Mouse (Mus musculus): ENCODE measurements around the gene Wbp1. TPM values are rescaled to one million over a fixed set of nuclear protein-coding genes. Genes with fewer than 3 reads are reported as not detected.
A peak's percentile ranks its signal among the peaks of the same experiment; 100 is the strongest.

Gene Wbp1
- polyA plus RNA-seq, 1 experiment from 2014 or later = 94.5 TPM

GRCm38 (mm10) chr6:83151721-83152120 is 30.4 kb upstream of the Wbp1 start:
- Histone ChIP-seq H3K4me2 (ENCODE audit: low read length) (no peak overlapping the region), H3K27ac (replicated peaks in 1 of 2; ENCODE audit: control insufficient read depth in 1 of 2, insufficient read depth in 1 of 2, low read depth in 2 of 2, low read length in 2 of 2) (no peak overlapping the region), H3K9me3 (ENCODE audit: control insufficient read depth, low read length) (no peaks in the 10 kb centered on the region), H3K27me3 (ENCODE audit: control insufficient read depth, insufficient read depth, low read length) (no peaks in the 10 kb centered on the region), H3K36me3 (ENCODE audit: control insufficient read depth, insufficient read depth, low read length) (peaks cover 53% of the 10 kb centered on the region), H3K9ac (ENCODE audit: low read length) (no peak overlapping the region), H3K4me1 (ENCODE audit: control insufficient read depth in 2 of 2, insufficient read depth in 2 of 2, low read length in 2 of 2) (peaks cover 5% of the 10 kb centered on the region in 2 experiments; a peak in 2 of 4 replicates), H3K4me3 (ENCODE audit: control insufficient read depth in 1 of 2, insufficient read depth in 1 of 2, low read depth in 1 of 2, low read length in 2 of 2) (no peak overlapping the region)
- no peak for ATAC-seq (ENCODE audit: insufficient number of reproducible peaks, insufficient read depth, low FRiP score, low read depth)
- 28% methylated on average over 8 of the region's 8 CpGs for WGBS

- Histone ChIP-seq H3K27me3 (ENCODE audit: control insufficient read depth, insufficient read depth, low read length) (no peaks in the 10 kb centered on the region), H3K4me3 (ENCODE audit: control insufficient read depth in 1 of 2, insufficient read depth in 1 of 2, low read depth in 1 of 2, low read length in 2 of 2) (no peak overlapping the region), H3K4me1 (ENCODE audit: control insufficient read depth in 2 of 2, insufficient read depth in 2 of 2, low read length in 2 of 2) (peaks cover 5 to 12% of the 10 kb centered on the region in 2 experiments; a peak in 2 of 4 replicates), H3K4me2 (ENCODE audit: low read length) (no peak overlapping the region), H3K9me3 (ENCODE audit: control insufficient read depth, low read length) (no peaks in the 10 kb centered on the region), H3K27ac (replicated peaks in 1 of 2; ENCODE audit: control insufficient read depth in 1 of 2, insufficient read depth in 1 of 2, low read depth in 2 of 2, low read length in 2 of 2) (no peak overlapping the region), H3K36me3 (ENCODE audit: control insufficient read depth, insufficient read depth, low read length) (peaks cover 50% of the 10 kb centered on the region), H3K9ac (ENCODE audit: low read length) (no peak overlapping the region)
- WGBS = 56% methylated on average over 7 of the region's 7 CpGs
- no peak for ATAC-seq (ENCODE audit: insufficient number of reproducible peaks, insufficient read depth, low FRiP score, low read depth)
Observed at GRCm38 (mm10) chr6:83147280-83147679, 25.9 kb upstream of the Wbp1 start.

- peaks cover 41% of the 10 kb centered on the region for H3K36me3 ChIP-seq (ENCODE audit: control insufficient read depth, insufficient read depth, low read length)
- no peak overlapping the region for H3K9ac ChIP-seq (ENCODE audit: low read length)
- H3K9me3 ChIP-seq (ENCODE audit: control insufficient read depth, low read length) = no peaks in the 10 kb centered on the region
- 55% methylated on average over 9 of the region's 9 CpGs for WGBS
- H3K27me3 ChIP-seq (ENCODE audit: control insufficient read depth, insufficient read depth, low read length) = no peaks in the 10 kb centered on the region
- peaks cover 14 to 16% of the 10 kb centered on the region in 2 experiments for H3K4me1 ChIP-seq (ENCODE audit: control insufficient read depth in 2 of 2, insufficient read depth in 2 of 2, low read length in 2 of 2)
- ATAC-seq (ENCODE audit: insufficient number of reproducible peaks, insufficient read depth, low FRiP score, low read depth) = no peak
- H3K27ac ChIP-seq (replicated peaks in 1 of 2; ENCODE audit: control insufficient read depth in 1 of 2, insufficient read depth in 1 of 2, low read depth in 2 of 2, low read length in 2 of 2) = peak overlapping the region; percentile 34 to 48
- H3K4me3 ChIP-seq (ENCODE audit: control insufficient read depth in 1 of 2, insufficient read depth in 1 of 2, low read depth in 1 of 2, low read length in 2 of 2) = no peak overlapping the region
- no peak overlapping the region for H3K4me2 ChIP-seq (ENCODE audit: low read length)
Observed at GRCm38 (mm10) chr6:83145805-83146204, 24.4 kb upstream of the Wbp1 start.

- H3K27ac ChIP-seq (replicated peaks in 1 of 2; ENCODE audit: control insufficient read depth in 1 of 2, insufficient read depth in 1 of 2, low read depth in 2 of 2, low read length in 2 of 2) = peak overlapping the region in 1 of 2 experiments; percentile 48; a peak in 1 of 4 replicates
- no peak for ATAC-seq (ENCODE audit: insufficient number of reproducible peaks, insufficient read depth, low FRiP score, low read depth)
- H3K4me3 ChIP-seq (ENCODE audit: control insufficient read depth in 1 of 2, insufficient read depth in 1 of 2, low read depth in 1 of 2, low read length in 2 of 2) = no peak overlapping the region
- no peaks in the 10 kb centered on the region for H3K9me3 ChIP-seq (ENCODE audit: control insufficient read depth, low read length)
- WGBS = 62% methylated on average over 2 of the region's 2 CpGs
- H3K4me2 ChIP-seq (ENCODE audit: low read length) = no peak overlapping the region
- H3K9ac ChIP-seq (ENCODE audit: low read length) = no peak overlapping the region
- H3K4me1 ChIP-seq (ENCODE audit: control insufficient read depth in 2 of 2, insufficient read depth in 2 of 2, low read length in 2 of 2) = peaks cover 14 to 16% of the 10 kb centered on the region in 2 experiments
- H3K27me3 ChIP-seq (ENCODE audit: control insufficient read depth, insufficient read depth, low read length) = no peaks in the 10 kb centered on the region
- H3K36me3 ChIP-seq (ENCODE audit: control insufficient read depth, insufficient read depth, low read length) = peaks cover 41% of the 10 kb centered on the region
Observed at GRCm38 (mm10) chr6:83145209-83145608, 23.9 kb upstream of the Wbp1 start.

- H3K27ac ChIP-seq (replicated peaks in 1 of 2; ENCODE audit: control insufficient read depth in 1 of 2, insufficient read depth in 1 of 2, low read depth in 2 of 2, low read length in 2 of 2) = no peak overlapping the region
- H3K4me2 ChIP-seq (ENCODE audit: low read length) = peak overlapping the region; percentile 82
- H3K4me3 ChIP-seq (ENCODE audit: control insufficient read depth in 1 of 2, insufficient read depth in 1 of 2, low read depth in 1 of 2, low read length in 2 of 2) = peak overlapping the region in 1 of 2 experiments; percentile 39; a peak in 1 of 4 replicates
- H3K9me3 ChIP-seq (ENCODE audit: control insufficient read depth, low read length) = no peaks in the 10 kb centered on the region
- no peak for ATAC-seq (ENCODE audit: insufficient number of reproducible peaks, insufficient read depth, low FRiP score, low read depth)
- no peaks in the 10 kb centered on the region for H3K27me3 ChIP-seq (ENCODE audit: control insufficient read depth, insufficient read depth, low read length)
- H3K4me1 ChIP-seq (ENCODE audit: control insufficient read depth in 2 of 2, insufficient read depth in 2 of 2, low read length in 2 of 2) = peaks cover 18 to 26% of the 10 kb centered on the region in 2 experiments
- 41% methylated on average over 11 of the region's 11 CpGs for WGBS
- H3K9ac ChIP-seq (ENCODE audit: low read length) = peak overlapping the region; percentile 79
- H3K36me3 ChIP-seq (ENCODE audit: control insufficient read depth, insufficient read depth, low read length) = peaks cover 19% of the 10 kb centered on the region
Observed at GRCm38 (mm10) chr6:83142886-83143285, 21.5 kb upstream of the Wbp1 start.

DNA sequence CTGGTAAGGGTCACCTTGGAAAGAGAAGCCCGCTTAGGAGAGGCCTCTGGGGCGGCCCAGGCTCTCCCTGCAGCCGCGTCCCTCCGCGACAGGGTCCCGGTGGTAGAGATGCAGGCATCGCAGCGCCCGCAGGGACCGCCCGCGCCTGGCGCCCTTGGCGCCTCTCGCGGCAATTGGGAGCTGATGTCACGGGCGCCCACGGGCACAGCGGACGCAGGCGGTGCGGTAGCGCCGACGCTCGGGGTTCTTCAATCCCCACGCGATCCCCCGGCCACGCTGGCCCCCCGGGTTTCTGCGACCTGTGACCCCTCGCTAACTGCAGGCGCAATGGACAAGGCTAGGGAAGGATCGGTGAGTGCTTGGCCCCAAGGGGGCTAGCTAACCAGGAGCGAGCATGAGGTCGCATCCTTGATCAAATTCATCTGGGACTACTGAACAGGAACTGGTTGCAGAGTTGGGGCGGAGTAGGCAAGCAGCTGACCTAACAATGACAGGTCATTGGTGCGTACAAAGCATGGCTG is 20.9 kb upstream of the Wbp1 start:
- ATAC-seq (ENCODE audit: insufficient number of reproducible peaks, insufficient read depth, low FRiP score, low read depth) = no peak
- Histone ChIP-seq H3K4me1 (ENCODE audit: control insufficient read depth in 2 of 2, insufficient read depth in 2 of 2, low read length in 2 of 2) (peaks cover 18 to 28% of the 10 kb centered on the region in 2 experiments), H3K4me3 (ENCODE audit: control insufficient read depth in 1 of 2, insufficient read depth in 1 of 2, low read depth in 1 of 2, low read length in 2 of 2) (peak overlapping the region; percentile 39 to 49), H3K4me2 (ENCODE audit: low read length) (peak overlapping the region; percentile 82), H3K9ac (ENCODE audit: low read length) (peak overlapping the region; percentile 79), H3K9me3 (ENCODE audit: control insufficient read depth, low read length) (no peaks in the 10 kb centered on the region), H3K36me3 (ENCODE audit: control insufficient read depth, insufficient read depth, low read length) (peaks cover 13% of the 10 kb centered on the region), H3K27ac (replicated peaks in 1 of 2; ENCODE audit: control insufficient read depth in 1 of 2, insufficient read depth in 1 of 2, low read depth in 2 of 2, low read length in 2 of 2) (peak overlapping the region; percentile 44 to 46), H3K27me3 (ENCODE audit: control insufficient read depth, insufficient read depth, low read length) (no peaks in the 10 kb centered on the region)
- WGBS = 3% methylated on average over 41 of the region's 41 CpGs

DNA sequence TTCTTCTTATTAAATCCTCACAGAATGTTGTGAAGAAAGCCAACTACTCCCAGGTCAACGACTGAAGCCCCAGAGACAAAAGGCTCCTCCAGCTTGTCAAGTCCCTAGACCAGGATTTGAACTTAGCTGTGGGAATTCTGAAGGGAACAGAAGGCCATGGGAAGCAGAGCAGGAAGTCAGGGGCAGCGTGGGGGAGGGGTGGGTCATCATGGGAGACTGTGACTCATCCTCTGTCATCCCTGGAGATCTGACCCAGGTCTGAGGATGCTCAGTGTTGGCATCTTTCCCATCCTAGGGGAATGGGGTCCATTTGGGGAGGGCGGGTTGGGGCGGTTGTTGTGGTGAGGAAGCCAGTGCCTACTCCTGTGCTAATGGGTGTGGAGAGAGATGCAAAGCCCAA is 20.3 kb upstream of the Wbp1 start:
- Histone ChIP-seq H3K4me1 (ENCODE audit: control insufficient read depth in 2 of 2, insufficient read depth in 2 of 2, low read length in 2 of 2) (peaks cover 19 to 28% of the 10 kb centered on the region in 2 experiments), H3K4me2 (ENCODE audit: low read length) (peak overlapping the region; percentile 82), H3K9ac (ENCODE audit: low read length) (peak overlapping the region; percentile 79), H3K27me3 (ENCODE audit: control insufficient read depth, insufficient read depth, low read length) (no peaks in the 10 kb centered on the region), H3K36me3 (ENCODE audit: control insufficient read depth, insufficient read depth, low read length) (peaks cover 6% of the 10 kb centered on the region), H3K4me3 (ENCODE audit: control insufficient read depth in 1 of 2, insufficient read depth in 1 of 2, low read depth in 1 of 2, low read length in 2 of 2) (peak overlapping the region; percentile 39 to 49), H3K9me3 (ENCODE audit: control insufficient read depth, low read length) (no peaks in the 10 kb centered on the region), H3K27ac (replicated peaks in 1 of 2; ENCODE audit: control insufficient read depth in 1 of 2, insufficient read depth in 1 of 2, low read depth in 2 of 2, low read length in 2 of 2) (peak overlapping the region; percentile 44 to 46)
- ATAC-seq (ENCODE audit: insufficient number of reproducible peaks, insufficient read depth, low FRiP score, low read depth) = no peak
- 32% methylated on average over 4 of the region's 4 CpGs for WGBS

DNA sequence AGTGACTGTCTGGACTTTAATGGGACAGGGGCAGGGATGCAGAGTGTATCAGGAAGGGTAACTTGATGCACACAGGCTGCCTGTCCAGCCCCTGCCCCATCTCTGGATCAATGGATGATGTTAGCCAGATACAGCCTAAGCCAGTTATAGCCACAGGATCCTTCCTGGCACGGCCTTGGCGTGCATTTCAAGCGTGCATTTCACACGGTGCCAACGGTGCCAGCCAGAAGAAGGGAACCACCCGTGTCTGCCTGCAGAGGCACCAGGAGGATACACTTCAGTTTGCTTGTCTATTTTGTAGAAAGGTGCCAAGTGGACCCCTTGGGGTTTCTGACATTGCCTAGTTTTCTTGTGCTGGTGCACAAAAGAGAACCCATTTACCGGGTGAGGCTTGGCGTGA is 18.7 kb upstream of the Wbp1 start:
- H3K4me3 ChIP-seq (ENCODE audit: control insufficient read depth in 1 of 2, insufficient read depth in 1 of 2, low read depth in 1 of 2, low read length in 2 of 2) = no peak overlapping the region
- no peak for ATAC-seq (ENCODE audit: insufficient number of reproducible peaks, insufficient read depth, low FRiP score, low read depth)
- 91% methylated on average over 8 of the region's 8 CpGs for WGBS
- no peak overlapping the region for H3K4me2 ChIP-seq (ENCODE audit: low read length)
- H3K4me1 ChIP-seq (ENCODE audit: control insufficient read depth in 2 of 2, insufficient read depth in 2 of 2, low read length in 2 of 2) = peaks cover 30 to 38% of the 10 kb centered on the region in 2 experiments
- no peaks in the 10 kb centered on the region; the same call in 1 of the 2 replicates for H3K36me3 ChIP-seq (ENCODE audit: control insufficient read depth, insufficient read depth, low read length)
- H3K9me3 ChIP-seq (ENCODE audit: control insufficient read depth, low read length) = no peaks in the 10 kb centered on the region
- no peaks in the 10 kb centered on the region for H3K27me3 ChIP-seq (ENCODE audit: control insufficient read depth, insufficient read depth, low read length)
- no peak overlapping the region for H3K27ac ChIP-seq (replicated peaks in 1 of 2; ENCODE audit: control insufficient read depth in 1 of 2, insufficient read depth in 1 of 2, low read depth in 2 of 2, low read length in 2 of 2)
- H3K9ac ChIP-seq (ENCODE audit: low read length) = no peak overlapping the region

All from heart, embryonic 14.5 days (tissue).